Mouse (Mus musculus): ENCODE data around the gene Capn15. TPM values are rescaled to one million over a fixed set of nuclear protein-coding genes. Genes with fewer than 3 reads are reported as not detected.

Gene Capn15
- polyA plus RNA-seq, 1 experiment from 2014 or later = 34.3 TPM

DNA sequence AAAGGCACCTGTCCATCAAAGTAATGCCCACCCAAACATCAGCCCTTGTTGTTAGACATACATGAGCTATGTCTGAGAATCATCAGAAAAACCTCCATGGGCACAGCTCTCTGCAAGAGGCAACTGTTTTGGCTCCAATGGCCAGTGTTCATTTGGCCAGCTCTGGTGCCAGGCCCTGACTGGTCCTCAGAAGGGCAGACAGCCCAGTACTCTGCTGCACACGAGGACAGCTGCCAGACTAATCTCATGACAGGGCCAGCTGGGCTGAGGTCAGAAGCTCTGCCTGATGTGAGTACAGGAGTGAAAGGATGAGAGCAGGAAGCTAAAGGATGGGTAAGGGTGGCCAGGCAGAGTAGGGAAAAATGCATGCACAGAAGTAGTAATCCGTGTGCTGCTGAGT is 60.2 kb downstream of the Capn15 start:
- no peak for DNase-seq (ENCODE audit: low spot score)
- H3K36me3 ChIP-seq (replicated peaks) = peaks cover 53% of the 10 kb centered on the region

DNA sequence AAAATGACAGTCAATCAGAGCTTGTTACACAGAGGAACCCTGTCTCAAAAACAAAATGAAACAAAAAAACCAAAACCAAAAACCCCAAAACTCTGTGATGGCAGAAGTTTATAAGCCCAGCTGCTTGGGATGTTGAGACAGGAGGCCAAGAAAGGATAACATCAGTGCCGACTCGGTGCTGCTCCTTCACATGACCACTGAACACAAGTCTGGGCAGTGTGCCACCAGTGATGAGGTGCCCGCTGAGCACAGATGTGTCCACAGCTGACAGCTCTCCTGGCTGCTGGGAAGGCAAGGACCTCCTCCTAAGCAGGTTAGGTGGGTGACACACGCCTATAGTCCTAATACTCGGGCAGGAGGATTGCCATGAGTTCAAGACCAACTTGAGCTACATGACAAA is 63.5 kb downstream of the Capn15 start:
- H3K27ac ChIP-seq (replicated peaks) = no peak overlapping the region
- DNase-seq (ENCODE audit: low spot score) = no peak
- WGBS = 82% methylated on average over 5 of the region's 5 CpGs
- H3K4me3 ChIP-seq = no peak overlapping the region
- no peaks in the 10 kb centered on the region for H3K9me3 ChIP-seq
- peaks cover 31% of the 10 kb centered on the region for H3K36me3 ChIP-seq (replicated peaks)
- H3K27me3 ChIP-seq (replicated peaks; ENCODE audit: low read depth, poor library complexity, severe bottlenecking) = no peaks in the 10 kb centered on the region
- H3K4me1 ChIP-seq = peaks cover 32% of the 10 kb centered on the region

More for the DNA sequence above, 60.2 kb downstream of the Capn15 start:
- no peak overlapping the region for H3K27ac ChIP-seq (replicated peaks)
- no peak overlapping the region for H3K4me3 ChIP-seq
- WGBS = 78% methylated on average over 2 of the region's 2 CpGs
- no peaks in the 10 kb centered on the region for H3K9me3 ChIP-seq
- peaks cover 10% of the 10 kb centered on the region for H3K4me1 ChIP-seq
- no peaks in the 10 kb centered on the region for H3K27me3 ChIP-seq (replicated peaks; ENCODE audit: low read depth, poor library complexity, severe bottlenecking)

DNA sequence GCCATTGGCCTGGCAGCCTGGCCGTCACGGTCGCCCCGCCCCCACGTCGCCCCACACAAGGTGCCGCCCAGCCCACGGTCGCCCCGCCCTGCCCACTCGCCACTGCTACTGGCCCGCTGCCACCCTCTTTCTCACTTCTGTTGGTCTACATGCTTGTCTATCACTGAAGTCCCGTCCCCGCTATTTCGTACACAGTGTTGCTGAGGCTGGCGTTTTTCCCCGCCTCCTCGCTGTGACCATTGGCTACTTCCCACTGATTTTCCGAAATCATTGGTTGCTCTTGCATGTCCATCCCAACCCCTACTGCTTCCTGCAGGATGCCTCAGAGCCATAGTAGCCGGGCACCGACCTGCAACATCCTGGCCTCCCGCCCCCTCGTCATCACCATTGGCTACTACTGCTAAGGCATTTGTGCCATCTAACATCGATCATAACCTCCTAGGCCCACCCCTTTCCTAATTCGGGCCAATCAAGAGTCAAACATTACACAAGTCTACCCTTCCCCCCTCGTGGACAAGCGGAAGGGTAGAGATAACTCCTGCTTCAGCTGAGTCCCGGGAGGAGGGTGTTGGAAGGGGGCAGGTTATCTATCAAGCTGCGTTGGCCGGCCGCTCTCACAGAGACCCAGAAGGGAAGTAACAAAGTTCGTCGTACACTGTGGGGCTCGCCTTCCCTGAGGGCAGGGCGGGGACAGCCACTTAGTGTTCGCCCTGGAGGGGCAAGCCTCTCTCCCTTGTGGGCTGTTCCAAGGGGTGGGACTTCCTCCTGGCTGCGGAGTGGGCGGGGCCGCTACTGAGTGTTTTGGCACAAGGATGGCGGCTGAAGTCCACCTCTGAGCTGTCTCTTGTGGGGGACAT is 65.6 kb downstream of the Capn15 start:
- Histone ChIP-seq H3K4me1 (peaks cover 32% of the 10 kb centered on the region), H3K36me3 (replicated peaks) (peaks cover 22% of the 10 kb centered on the region), H3K9me3 (no peaks in the 10 kb centered on the region), H3K4me3 (peak overlapping the region; percentile 93), H3K27ac (replicated peaks) (peak overlapping the region; percentile 90), H3K27me3 (replicated peaks; ENCODE audit: low read depth, poor library complexity, severe bottlenecking) (no peaks in the 10 kb centered on the region)
- under 1% methylated on average over 40 of the region's 40 CpGs for WGBS
- peak; percentile 100 for DNase-seq (ENCODE audit: low spot score)

DNA sequence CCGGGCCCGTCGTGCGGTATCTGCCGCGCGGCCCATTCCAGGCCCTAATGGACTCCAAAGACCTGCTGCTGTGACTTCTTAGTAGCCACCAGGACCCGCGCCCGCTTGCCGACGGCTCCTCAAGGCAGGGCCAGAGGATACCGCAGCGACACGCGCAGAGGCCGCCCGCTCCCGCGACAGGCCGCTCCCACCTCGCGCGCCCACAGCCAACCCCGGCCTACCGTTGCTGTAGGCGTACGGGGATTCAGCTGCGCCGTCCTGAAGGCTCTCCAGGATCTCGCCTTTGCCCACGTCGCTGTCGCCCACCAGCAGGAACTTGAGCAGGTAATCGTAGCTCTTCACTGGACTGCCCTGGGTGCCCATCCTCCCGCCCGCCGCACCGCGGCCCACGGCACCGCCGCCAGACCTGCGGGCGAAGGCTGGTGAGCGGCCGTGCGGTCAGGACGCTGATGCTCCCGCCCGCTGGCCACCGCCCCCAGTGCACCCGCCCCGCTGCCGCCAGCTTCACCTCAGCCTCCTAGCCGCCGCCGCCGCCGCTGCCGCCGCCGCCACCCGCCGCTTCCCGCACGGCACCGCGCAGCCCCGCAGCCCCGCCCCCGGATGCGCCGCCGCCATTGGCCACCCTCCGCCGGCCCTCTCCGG is 66.3 kb downstream of the Capn15 start, which contains the start of gene Rab40c:
TSS of gene Rab40c (minus strand) at position 584 of the 642 bp plus-strand sequence.
- no peaks in the 10 kb centered on the region for H3K9me3 ChIP-seq
- WGBS = under 1% methylated on average over 76 of the region's 78 CpGs
- H3K4me3 ChIP-seq = peak within 1 kb of the TSS; percentile 93
- H3K27me3 ChIP-seq (replicated peaks; ENCODE audit: low read depth, poor library complexity, severe bottlenecking) = no peaks in the 10 kb centered on the region
- H3K4me1 ChIP-seq = peaks cover 34% of the 10 kb centered on the region
- no peak for DNase-seq (ENCODE audit: low spot score)
- H3K36me3 ChIP-seq (replicated peaks) = peaks cover 22% of the 10 kb centered on the region
- H3K27ac ChIP-seq (replicated peaks) = peak within 1 kb of the TSS; percentile 90

DNA sequence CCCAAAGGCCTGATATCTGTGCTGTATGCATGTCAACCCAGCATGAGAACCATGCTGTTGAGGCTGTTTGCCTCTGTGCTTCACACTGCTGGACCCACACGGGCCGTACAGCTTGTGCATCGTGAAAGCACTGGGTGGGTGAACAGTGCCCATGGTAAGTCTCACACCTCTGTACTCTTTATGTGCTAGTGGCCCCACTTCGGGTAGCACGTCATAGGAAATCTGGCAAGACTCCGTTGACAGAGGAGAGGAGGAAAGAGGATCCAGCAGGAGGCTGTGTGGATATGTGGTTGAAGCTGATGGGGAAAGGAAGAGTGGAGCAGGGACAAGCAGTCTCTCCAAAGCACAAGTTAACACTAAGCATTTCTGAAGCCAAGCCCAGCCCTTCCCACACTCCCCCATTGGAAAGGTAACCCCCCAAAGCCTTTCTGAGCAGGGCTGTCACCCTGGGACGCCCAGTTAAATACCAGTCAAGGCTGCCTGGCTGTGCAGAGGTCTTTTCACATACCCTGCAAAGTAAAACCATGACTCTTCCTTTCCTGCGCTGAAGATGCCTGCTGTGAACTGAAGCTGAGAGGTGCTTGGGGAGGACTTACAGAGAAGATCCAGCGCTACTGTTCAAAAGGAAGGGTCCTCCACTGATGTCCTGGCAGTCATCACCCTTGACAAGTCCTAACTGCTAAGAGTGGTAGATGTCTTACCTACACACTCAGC is 67.4 kb downstream of the Capn15 start:
- DNase-seq (ENCODE audit: low spot score) = no peak
- no peaks in the 10 kb centered on the region for H3K27me3 ChIP-seq (replicated peaks; ENCODE audit: low read depth, poor library complexity, severe bottlenecking)
- peaks cover 26% of the 10 kb centered on the region for H3K36me3 ChIP-seq (replicated peaks)
- no peak overlapping the region for H3K27ac ChIP-seq (replicated peaks)
- no peaks in the 10 kb centered on the region for H3K9me3 ChIP-seq
- H3K4me1 ChIP-seq = peaks cover 35% of the 10 kb centered on the region
- WGBS = 84% methylated on average over 9 of the region's 9 CpGs
- peak overlapping the region; percentile 93 for H3K4me3 ChIP-seq

DNA sequence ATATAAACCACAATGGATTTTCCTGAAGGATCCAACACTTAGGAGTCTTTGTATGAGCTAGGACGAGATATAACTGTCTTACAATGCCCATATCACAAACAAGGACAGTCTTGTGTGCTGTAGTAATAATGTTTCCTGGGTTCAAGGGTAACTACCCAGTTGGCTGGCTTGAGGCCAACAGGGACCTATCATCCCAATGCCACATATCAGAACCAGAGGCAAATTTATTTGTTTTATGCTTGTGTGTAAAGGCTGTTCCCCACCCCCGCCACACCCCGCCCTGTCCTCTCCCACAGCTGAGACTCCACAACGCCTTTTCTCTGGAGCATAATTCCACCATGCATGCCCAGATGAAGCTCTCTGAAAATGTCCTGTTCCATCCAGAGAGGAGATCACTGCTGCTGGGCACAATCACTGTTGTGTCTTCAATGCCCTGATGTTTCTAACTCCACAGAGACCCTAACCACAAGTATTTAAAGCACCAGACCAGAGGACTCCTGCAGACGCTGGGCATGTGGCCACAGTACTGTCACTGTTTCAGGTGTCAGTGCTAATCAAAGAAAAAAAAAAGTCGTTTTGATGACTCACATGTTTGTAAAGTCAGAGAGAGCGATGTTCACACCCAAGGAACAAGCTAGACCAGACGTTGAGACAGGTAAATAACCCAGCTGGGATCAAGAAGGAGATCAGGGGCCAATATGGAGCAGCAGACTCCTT is 68.5 kb downstream of the Capn15 start:
- Histone ChIP-seq H3K36me3 (replicated peaks) (peaks cover 30% of the 10 kb centered on the region), H3K4me1 (peaks cover 35% of the 10 kb centered on the region), H3K27me3 (replicated peaks; ENCODE audit: low read depth, poor library complexity, severe bottlenecking) (no peaks in the 10 kb centered on the region), H3K4me3 (peak overlapping the region; percentile 93; the same call in 1 of the 2 replicates), H3K27ac (replicated peaks) (no peak overlapping the region), H3K9me3 (no peaks in the 10 kb centered on the region)
- 88% methylated on average over 8 of the region's 8 CpGs for WGBS
- DNase-seq (ENCODE audit: low spot score) = no peak

DNA sequence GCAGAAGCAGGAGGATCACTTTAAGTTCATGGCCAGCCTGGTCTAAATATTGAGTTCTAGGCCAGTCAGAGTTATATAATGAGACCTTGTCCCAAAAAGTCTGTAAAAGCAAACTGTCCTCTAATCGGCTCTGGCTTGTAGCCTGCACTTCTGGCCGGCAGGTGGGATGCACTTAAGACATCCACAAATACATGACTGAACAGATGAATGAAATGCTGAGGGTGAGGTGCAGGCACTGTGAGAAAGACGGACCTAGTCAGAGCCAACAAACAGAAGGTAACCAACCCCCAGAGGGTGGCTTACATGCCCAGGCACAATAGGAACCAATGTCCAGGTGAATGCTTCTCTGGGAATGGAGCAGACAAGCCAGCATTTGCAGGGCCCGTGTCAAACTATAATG is 71.3 kb downstream of the Capn15 start:
- no peak for DNase-seq (ENCODE audit: low spot score)
- Histone ChIP-seq H3K27me3 (replicated peaks; ENCODE audit: low read depth, poor library complexity, severe bottlenecking) (no peaks in the 10 kb centered on the region), H3K9me3 (no peaks in the 10 kb centered on the region), H3K4me3 (no peak overlapping the region), H3K27ac (replicated peaks) (no peak overlapping the region), H3K4me1 (peaks cover 22% of the 10 kb centered on the region), H3K36me3 (replicated peaks) (peaks cover 36% of the 10 kb centered on the region)
- WGBS = 92% methylated on average over 4 of the region's 4 CpGs

DNA sequence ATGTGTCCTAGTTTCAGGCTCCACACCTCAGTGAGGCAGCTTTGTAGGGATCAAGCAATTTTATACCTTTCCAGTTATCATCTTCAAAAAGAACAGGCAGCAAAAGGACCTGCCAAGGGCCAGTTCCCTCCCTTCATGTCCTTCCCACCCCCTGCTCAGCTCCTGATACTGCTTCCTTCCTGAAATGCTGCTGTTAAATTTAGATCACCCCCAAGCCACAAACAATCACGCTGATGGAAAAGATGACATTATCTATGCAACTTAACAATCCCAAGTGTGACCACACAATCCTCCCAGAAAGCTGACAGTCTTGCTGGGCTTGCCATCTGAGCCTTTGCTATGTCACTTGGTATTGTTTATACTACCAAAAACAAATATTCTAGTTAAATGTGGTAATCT is 71.7 kb downstream of the Capn15 start:
- H3K4me3 ChIP-seq = no peak overlapping the region
- no peak for DNase-seq (ENCODE audit: low spot score)
- no peak overlapping the region for H3K27ac ChIP-seq (replicated peaks)
- peaks cover 36% of the 10 kb centered on the region for H3K36me3 ChIP-seq (replicated peaks)
- H3K27me3 ChIP-seq (replicated peaks; ENCODE audit: low read depth, poor library complexity, severe bottlenecking) = no peaks in the 10 kb centered on the region
- peaks cover 19% of the 10 kb centered on the region for H3K4me1 ChIP-seq
- 90% methylated on average over 1 of the region's 1 CpGs for WGBS
- H3K9me3 ChIP-seq = no peaks in the 10 kb centered on the region

DNA sequence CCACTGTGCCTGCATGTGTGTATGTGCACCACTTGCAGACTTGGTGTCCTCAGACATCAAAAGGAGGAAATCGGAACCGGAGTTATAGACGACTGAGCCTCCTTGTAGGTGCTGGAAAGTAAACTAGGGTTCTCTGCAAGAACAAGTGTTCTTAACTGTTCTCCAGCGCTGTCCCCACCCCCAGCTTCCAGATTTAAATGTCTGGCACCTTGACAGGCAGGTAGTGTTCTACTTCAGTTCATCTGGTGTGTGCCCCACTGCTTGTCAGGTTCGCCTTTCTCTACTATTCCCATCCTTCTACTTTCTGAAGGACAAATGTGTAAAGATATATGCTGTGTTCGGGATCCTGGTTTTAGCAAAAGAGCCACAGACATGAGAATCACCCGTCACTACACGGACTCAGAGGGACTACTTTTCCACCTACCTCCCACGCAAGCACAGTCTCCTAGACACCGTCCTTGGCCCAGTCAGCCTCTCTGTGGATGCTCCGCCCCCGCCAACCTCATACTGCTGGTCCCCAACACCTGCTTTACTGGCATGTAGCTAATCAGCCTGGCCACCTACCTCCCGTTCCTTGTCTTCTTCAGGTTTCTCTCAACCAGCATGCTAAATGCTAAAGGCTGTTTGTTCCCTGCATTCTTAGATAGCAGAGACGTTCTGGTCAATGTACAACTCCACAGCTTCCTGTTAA is 72.3 kb downstream of the Capn15 start:
- H3K27me3 ChIP-seq (replicated peaks; ENCODE audit: low read depth, poor library complexity, severe bottlenecking) = no peaks in the 10 kb centered on the region
- H3K36me3 ChIP-seq (replicated peaks) = peaks cover 36% of the 10 kb centered on the region
- no peak overlapping the region for H3K4me3 ChIP-seq
- peaks cover 14% of the 10 kb centered on the region for H3K4me1 ChIP-seq
- no peak for DNase-seq (ENCODE audit: low spot score)
- H3K27ac ChIP-seq (replicated peaks) = no peak overlapping the region
- no peaks in the 10 kb centered on the region for H3K9me3 ChIP-seq
- 89% methylated on average over 14 of the region's 14 CpGs for WGBS

DNA sequence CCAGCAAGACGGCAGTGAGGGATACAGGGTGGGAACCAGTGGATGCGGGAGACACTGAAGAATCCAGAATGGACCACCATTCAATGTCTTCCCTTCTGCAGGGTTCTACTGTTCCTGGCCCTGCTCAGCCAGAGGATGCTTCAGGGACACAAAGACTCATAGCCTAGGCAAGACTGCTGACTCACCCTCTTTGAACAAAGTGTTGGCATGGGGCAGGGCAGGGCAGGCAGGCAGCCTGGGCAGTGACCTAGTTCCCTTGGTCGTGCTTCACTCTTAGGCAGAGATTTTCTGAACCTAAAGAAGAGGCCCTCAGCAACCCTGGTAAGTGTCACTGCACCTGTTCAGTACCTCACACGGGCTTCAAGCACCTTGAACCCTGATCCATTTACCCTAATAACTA is 73.8 kb downstream of the Capn15 start:
- no peak overlapping the region for H3K4me3 ChIP-seq
- 0 out of 2 replicates have a peak, but pooled peaks cover 4% of the 10 kb centered on the region for H3K4me1 ChIP-seq
- H3K27ac ChIP-seq (replicated peaks) = no peak overlapping the region
- no peaks in the 10 kb centered on the region for H3K9me3 ChIP-seq
- H3K36me3 ChIP-seq (replicated peaks) = peaks cover 26% of the 10 kb centered on the region
- DNase-seq (ENCODE audit: low spot score) = no peak
- H3K27me3 ChIP-seq (replicated peaks; ENCODE audit: low read depth, poor library complexity, severe bottlenecking) = no peaks in the 10 kb centered on the region
- 89% methylated on average over 4 of the region's 4 CpGs for WGBS
